Mouse (Mus musculus): Measurements from ENCODE around the gene Rnf224.

The Rnf224 gene

GRCm38 (mm10) chr2:25197191-25197590, 39.4 kb downstream of the Rnf224 start:
- Histone ChIP-seq H3K36me3 (ENCODE audit: insufficient read depth, low read length) (peaks cover 54% of the 10 kb centered on the region), H3K4me3 (replicated peaks; ENCODE audit: low read length) (peak overlapping the region; percentile 81), H3K9me3 (ENCODE audit: low read length) (no peaks in the 10 kb centered on the region), H3K4me1 (replicated peaks; ENCODE audit: low read depth, low read length) (peaks cover 70% of the 10 kb centered on the region), H3K27me3 (ENCODE audit: insufficient read depth, low read length) (peaks cover 8% of the 10 kb centered on the region)
- no peak for TF ChIP-seq POU5F1 (IDR thresholded peaks at IDR 0.05; ENCODE audit: borderline replicate concordance, low read length)
- no peak for TF ChIP-seq NANOG (IDR thresholded peaks at IDR 0.05; ENCODE audit: borderline replicate concordance, low read length)
- no peak for TF ChIP-seq CTCF (conservative IDR thresholded peaks at IDR 0.05; ENCODE audit: low read length)

- Histone ChIP-seq H3K4me3 (replicated peaks; ENCODE audit: low read length) (peak within 1 kb of the TSS; percentile 81), H3K27me3 (ENCODE audit: insufficient read depth, low read length) (peaks cover 8% of the 10 kb centered on the region), H3K4me1 (replicated peaks; ENCODE audit: low read depth, low read length) (peaks cover 70% of the 10 kb centered on the region), H3K36me3 (ENCODE audit: insufficient read depth, low read length) (peaks cover 46% of the 10 kb centered on the region), H3K9me3 (ENCODE audit: low read length) (no peaks in the 10 kb centered on the region)
- TF ChIP-seq CTCF (conservative IDR thresholded peaks at IDR 0.05; ENCODE audit: low read length): no peak
- no peak for TF ChIP-seq NANOG (IDR thresholded peaks at IDR 0.05; ENCODE audit: borderline replicate concordance, low read length)
- TF ChIP-seq POU5F1 (IDR thresholded peaks at IDR 0.05; ENCODE audit: borderline replicate concordance, low read length): no peak
Measured at GRCm38 (mm10) chr2:25196172-25196954, 40.2 kb downstream of the Rnf224 start, which contains the start of gene Tor4a. TSS of gene Tor4a (minus strand) at chr2:25196886.

GRCm38 (mm10) chr2:25195211-25196156, 41.1 kb downstream of the Rnf224 start:
- H3K9me3 ChIP-seq (ENCODE audit: low read length): no peaks in the 10 kb centered on the region
- peaks cover 68% of the 10 kb centered on the region for H3K4me1 ChIP-seq (replicated peaks; ENCODE audit: low read depth, low read length)
- peaks cover 37% of the 10 kb centered on the region for H3K36me3 ChIP-seq (ENCODE audit: insufficient read depth, low read length)
- H3K4me3 ChIP-seq (replicated peaks; ENCODE audit: low read length): peak overlapping the region; percentile 81
- peaks cover 8% of the 10 kb centered on the region for H3K27me3 ChIP-seq (ENCODE audit: insufficient read depth, low read length)
- TF ChIP-seq POU5F1 (IDR thresholded peaks at IDR 0.05; ENCODE audit: borderline replicate concordance, low read length): no peak
- TF ChIP-seq CTCF (conservative IDR thresholded peaks at IDR 0.05; ENCODE audit: low read length): no peak
- no peak for TF ChIP-seq NANOG (IDR thresholded peaks at IDR 0.05; ENCODE audit: borderline replicate concordance, low read length)

- peaks cover 8% of the 10 kb centered on the region for H3K27me3 ChIP-seq (ENCODE audit: insufficient read depth, low read length)
- H3K4me3 ChIP-seq (replicated peaks; ENCODE audit: low read length): peak overlapping the region; percentile 81
- peaks cover 28% of the 10 kb centered on the region for H3K36me3 ChIP-seq (ENCODE audit: insufficient read depth, low read length)
- TF ChIP-seq CTCF (conservative IDR thresholded peaks at IDR 0.05; ENCODE audit: low read length) (no peak), POU5F1 (IDR thresholded peaks at IDR 0.05; ENCODE audit: borderline replicate concordance, low read length) (no peak)
- peaks cover 60% of the 10 kb centered on the region for H3K4me1 ChIP-seq (replicated peaks; ENCODE audit: low read depth, low read length)
- H3K9me3 ChIP-seq (ENCODE audit: low read length): no peaks in the 10 kb centered on the region
Measured at GRCm38 (mm10) chr2:25194486-25195171, 42.0 kb downstream of the Rnf224 start.

GRCm38 (mm10) chr2:25194006-25194405, 42.6 kb downstream of the Rnf224 start:
- Histone ChIP-seq H3K4me1 (replicated peaks; ENCODE audit: low read depth, low read length) (peaks cover 59% of the 10 kb centered on the region), H3K4me3 (replicated peaks; ENCODE audit: low read length) (peak overlapping the region; percentile 81), H3K36me3 (ENCODE audit: insufficient read depth, low read length) (peaks cover 22% of the 10 kb centered on the region), H3K9me3 (ENCODE audit: low read length) (no peaks in the 10 kb centered on the region), H3K27me3 (ENCODE audit: insufficient read depth, low read length) (peaks cover 8% of the 10 kb centered on the region)
- TF ChIP-seq NANOG (IDR thresholded peaks at IDR 0.05; ENCODE audit: borderline replicate concordance, low read length) (no peak), POU5F1 (IDR thresholded peaks at IDR 0.05; ENCODE audit: borderline replicate concordance, low read length) (no peak), CTCF (conservative IDR thresholded peaks at IDR 0.05; ENCODE audit: low read length) (no peak)

GRCm38 (mm10) chr2:25193330-25193770, 43.2 kb downstream of the Rnf224 start:
- H3K4me1 ChIP-seq (replicated peaks; ENCODE audit: low read depth, low read length): peaks cover 56% of the 10 kb centered on the region
- H3K4me3 ChIP-seq (replicated peaks; ENCODE audit: low read length): peak overlapping the region; percentile 81
- H3K9me3 ChIP-seq (ENCODE audit: low read length): no peaks in the 10 kb centered on the region
- H3K36me3 ChIP-seq (ENCODE audit: insufficient read depth, low read length): peaks cover 15% of the 10 kb centered on the region
- peaks cover 8% of the 10 kb centered on the region for H3K27me3 ChIP-seq (ENCODE audit: insufficient read depth, low read length)
- TF ChIP-seq CTCF (conservative IDR thresholded peaks at IDR 0.05; ENCODE audit: low read length): peak; percentile 80
- no peak for TF ChIP-seq NANOG (IDR thresholded peaks at IDR 0.05; ENCODE audit: borderline replicate concordance, low read length)

GRCm38 (mm10) chr2:25187841-25188240, 48.7 kb downstream of the Rnf224 start:
- Histone ChIP-seq H3K9me3 (ENCODE audit: low read length) (no peaks in the 10 kb centered on the region), H3K4me1 (replicated peaks; ENCODE audit: low read depth, low read length) (peaks cover 31% of the 10 kb centered on the region), H3K36me3 (ENCODE audit: insufficient read depth, low read length) (no peaks in the 10 kb centered on the region), H3K27me3 (ENCODE audit: insufficient read depth, low read length) (peaks cover 52% of the 10 kb centered on the region), H3K4me3 (replicated peaks; ENCODE audit: low read length) (no peak overlapping the region)
- no peak for TF ChIP-seq NANOG (IDR thresholded peaks at IDR 0.05; ENCODE audit: borderline replicate concordance, low read length)
- no peak for TF ChIP-seq POU5F1 (IDR thresholded peaks at IDR 0.05; ENCODE audit: borderline replicate concordance, low read length)
- no peak for TF ChIP-seq CTCF (conservative IDR thresholded peaks at IDR 0.05; ENCODE audit: low read length)

GRCm38 (mm10) chr2:25186575-25186930, 50.0 kb downstream of the Rnf224 start:
- no peaks in the 10 kb centered on the region for H3K36me3 ChIP-seq (ENCODE audit: insufficient read depth, low read length)
- H3K4me3 ChIP-seq (replicated peaks; ENCODE audit: low read length): peak overlapping the region; percentile 80
- peaks cover 64% of the 10 kb centered on the region for H3K27me3 ChIP-seq (ENCODE audit: insufficient read depth, low read length)
- no peak for TF ChIP-seq NANOG (IDR thresholded peaks at IDR 0.05; ENCODE audit: borderline replicate concordance, low read length)
- no peak for TF ChIP-seq POU5F1 (IDR thresholded peaks at IDR 0.05; ENCODE audit: borderline replicate concordance, low read length)
- TF ChIP-seq CTCF (conservative IDR thresholded peaks at IDR 0.05; ENCODE audit: low read length): no peak
- H3K9me3 ChIP-seq (ENCODE audit: low read length): no peaks in the 10 kb centered on the region
- H3K4me1 ChIP-seq (replicated peaks; ENCODE audit: low read depth, low read length): peaks cover 40% of the 10 kb centered on the region

All from E14TG2a.4 (cell line).